Mouse (Mus musculus) lung, postnatal 36 days (tissue): ENCODE measurements around the gene Kcnk6.
"Not testable (repeated sequence)": the region's sequence is repeated elsewhere in the genome, so short reads cannot be mapped to it uniquely, and the experiment has no call there.

Source experiments
- DNase-seq: peaks from one replicate; pipeline ENCODE4 v3.0.0; 2022; ENCODE audit warnings: mixed read lengths

Gene Kcnk6

DNA sequence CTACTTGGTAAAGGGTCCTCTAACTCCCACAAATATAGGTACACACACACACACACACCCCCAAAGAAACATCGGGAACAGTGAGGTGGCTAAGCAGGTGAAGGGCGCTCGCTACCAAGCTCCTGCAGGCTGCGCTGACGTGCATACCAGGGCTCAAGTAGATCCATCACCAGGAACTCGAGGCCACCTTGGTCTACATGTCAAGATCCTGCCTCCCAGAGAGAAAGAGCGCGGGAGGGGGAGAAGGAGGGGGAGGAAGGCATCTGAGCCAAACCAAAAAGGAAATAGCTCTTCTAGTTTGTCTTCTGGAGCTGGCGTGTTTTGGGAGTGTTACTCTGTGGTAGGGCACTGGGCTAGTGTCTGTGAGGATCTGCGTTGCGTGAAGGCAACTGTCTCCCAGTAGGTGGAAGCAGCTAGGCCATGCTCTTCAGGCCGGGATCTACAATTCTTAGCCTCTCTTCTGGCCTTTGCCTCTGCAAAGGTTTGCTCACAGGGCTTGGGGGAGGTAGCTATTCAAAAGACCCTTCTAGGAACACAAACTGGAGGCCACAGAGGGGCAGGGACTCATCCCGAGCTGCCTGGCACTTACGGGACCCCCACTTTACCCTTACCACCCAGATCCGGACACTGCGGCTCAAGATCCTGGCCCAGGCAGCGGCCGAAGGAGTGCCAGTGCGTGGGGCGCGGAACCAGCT lies 14.5 kb upstream of the Kcnk6 start:
- no peak for DNase-seq

- DNase-seq, result peak; percentile 39
Observed at GRCm38 (mm10) chr7:29246015-29246414, 13.7 kb upstream of the Kcnk6 start.

DNA sequence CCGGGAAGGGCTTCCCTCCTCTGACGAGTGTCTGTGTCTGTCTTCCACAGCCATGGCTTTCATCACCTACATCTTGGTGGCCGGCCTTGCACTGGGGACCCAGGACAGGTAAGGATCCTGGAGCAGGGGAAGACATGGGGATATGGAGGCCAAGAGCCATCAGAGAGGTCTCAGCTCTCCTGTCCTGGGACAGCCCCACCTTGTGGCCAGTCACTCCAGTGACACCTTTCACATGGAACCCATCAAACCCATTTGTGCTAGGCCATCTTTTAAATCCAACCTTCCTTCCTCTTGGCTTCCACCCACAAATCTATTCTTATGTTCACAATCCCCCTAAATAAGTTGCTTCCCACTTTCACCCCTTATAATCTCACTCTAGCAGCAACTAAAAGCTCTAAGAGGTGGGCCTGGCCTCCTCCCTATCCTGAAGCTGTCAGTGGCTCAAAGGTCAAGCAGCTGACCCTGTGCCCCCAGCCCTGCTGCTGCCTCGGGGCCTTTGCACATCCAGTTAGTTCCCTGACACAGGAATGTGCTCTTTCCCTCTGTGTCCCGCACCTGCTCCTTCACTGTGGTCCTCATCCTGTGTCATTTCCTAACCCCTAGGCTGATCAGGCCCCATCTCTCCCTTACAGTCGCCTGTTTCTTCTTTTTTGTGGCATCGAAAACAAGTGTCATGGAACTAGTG lies 12.6 kb upstream of the Kcnk6 start:
- peak; percentile 49 for DNase-seq

DNA sequence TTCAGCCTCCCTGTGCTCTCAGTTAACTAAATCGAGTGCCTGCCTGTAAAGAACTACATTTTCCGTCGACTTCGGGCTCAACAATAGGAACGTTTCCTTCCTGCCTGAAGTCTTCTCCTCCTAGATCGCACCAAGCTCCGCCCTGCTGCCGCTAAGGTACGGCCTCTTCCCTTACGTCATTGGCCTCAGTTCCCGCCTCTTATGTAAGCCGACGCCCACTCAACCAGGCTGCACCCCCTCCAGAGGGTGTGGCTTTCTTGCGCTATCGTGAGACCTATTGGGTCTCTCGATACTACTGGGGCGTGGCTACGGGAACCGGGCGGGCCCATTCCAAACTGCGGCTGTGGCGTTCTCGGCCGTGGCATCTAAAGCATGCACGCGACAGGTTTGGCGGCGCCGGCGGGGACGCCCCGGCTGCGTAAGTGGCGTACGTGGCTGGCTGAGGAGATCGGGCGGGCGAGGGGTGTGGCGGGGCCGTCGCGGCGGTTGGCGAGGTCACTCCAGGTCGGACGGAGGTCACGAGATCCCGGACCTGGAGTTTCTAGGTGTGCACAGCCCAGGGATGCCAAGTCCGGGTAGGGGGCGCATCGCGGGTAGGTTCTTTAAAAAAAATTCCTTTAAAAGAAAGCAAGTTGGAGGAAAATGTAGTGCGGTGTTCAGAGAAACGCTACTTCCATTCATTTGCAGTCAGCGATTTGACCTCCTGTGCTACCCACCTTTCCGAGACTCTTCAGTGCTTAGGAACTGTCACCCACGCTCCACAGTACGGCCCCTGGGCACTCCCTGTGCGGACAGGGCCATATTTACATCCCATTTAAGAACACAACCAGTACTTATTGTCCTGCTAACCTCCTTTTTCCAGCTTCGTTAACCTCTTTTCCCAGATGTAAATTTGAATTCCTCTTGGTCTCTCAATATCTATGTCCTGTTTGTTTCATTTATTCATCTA lies 6.0 kb upstream of the Kcnk6 start, which contains the start of gene Yif1b:
Gene Yif1b, plus strand, starts transcription at position 311 of the 949 bp plus-strand sequence.
- peak; percentile 99 for DNase-seq

DNA sequence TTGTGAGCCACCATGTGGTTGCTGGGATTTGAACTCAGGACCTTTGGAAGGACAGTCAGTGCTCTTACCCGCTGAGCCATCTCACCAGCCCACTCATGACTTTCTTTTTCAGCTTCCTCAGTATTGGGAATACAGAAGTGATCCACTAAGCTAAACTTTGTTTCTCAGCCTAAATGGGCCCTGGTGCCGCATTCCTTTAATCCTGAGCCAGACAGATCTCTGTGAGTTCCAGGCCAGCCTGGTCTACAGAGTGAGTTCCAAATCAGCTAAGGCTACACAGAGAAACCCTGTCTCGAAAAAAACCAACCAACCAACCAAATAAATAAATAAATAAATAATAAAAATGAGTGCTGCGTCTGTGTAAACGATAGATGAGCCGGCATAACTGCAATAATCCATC lies 5.3 kb upstream of the Kcnk6 start:
- not testable (repeated sequence) for DNase-seq

DNA sequence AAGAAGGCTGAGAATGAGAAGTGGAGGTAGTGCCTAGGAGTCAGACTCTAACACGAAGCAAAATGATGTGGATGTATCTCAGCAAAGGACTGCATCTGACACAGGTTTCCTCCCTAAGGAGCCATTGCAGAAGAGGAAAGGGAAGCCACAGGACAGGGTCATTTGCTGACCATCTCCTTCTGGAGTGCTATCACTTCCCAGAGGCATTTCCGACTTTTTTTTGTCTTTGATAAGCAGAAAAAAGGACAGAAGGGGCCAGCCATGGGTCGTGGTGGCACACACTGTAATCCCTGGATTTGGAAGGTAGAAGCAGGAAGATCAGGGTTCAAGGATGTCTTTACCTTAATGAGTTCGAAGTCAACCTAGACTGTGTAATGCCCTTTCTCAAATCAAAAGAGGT lies 4.3 kb upstream of the Kcnk6 start:
- DNase-seq, result no peak

DNA sequence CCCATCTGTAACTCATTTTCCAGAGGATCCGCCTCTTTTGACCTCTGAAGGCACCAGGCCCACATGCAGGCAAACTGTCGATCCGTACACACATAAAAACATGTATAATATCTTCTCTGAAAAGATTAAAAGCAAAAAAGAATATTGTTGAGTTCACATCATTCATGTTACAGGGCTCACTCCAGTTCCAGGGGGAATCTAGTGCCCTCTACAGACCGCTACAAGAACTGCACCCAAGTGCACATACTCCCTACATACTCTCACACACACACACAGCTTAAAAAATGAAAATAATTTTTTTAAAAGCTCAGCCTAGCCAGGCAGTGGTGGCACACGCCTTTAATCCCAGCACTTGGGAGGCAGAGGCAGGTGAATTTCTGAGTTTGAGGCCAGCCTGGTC lies 2.3 kb upstream of the Kcnk6 start:
- DNase-seq, result no peak

DNA sequence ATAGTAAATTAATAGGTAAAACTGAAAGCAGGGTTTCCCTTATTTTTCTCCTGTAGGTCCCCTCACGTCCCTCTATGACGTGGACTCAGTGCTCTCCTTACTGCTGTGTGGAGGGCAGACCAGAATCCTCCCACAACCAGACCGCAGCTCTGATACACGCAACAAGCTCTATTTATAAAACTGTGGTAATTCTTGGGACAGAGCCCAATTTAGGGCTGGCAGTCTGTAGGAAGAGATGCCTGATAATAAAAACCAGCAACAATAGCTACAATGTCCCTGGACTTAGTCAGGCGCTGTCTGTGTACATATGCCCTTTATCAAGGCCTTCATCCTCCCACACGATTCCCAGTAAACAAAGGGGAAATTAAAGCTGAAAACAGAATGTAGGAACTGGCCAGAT lies 1.4 kb upstream of the Kcnk6 start:
- DNase-seq, result peak; percentile 81

DNA sequence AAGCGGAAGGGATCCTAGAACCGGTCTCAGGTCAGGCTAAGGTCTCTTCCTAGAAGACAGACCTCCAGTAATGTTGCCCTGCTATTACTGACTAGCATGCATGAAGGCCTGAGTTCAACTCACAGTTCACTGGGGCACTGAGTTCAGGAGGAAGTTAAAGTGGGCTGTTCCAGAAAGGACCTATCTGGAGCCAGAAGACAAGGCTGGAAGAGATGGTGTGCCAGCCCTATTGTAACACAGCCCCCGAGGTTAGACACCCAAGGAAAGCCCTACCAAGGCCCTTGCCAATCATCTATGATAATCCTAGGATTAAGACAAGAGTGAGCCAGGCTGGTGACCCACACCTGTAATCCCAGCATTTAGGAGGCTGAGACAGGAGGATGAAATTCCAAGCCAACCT lies 798 bp downstream of the Kcnk6 start:
- DNase-seq, result no peak

DNA sequence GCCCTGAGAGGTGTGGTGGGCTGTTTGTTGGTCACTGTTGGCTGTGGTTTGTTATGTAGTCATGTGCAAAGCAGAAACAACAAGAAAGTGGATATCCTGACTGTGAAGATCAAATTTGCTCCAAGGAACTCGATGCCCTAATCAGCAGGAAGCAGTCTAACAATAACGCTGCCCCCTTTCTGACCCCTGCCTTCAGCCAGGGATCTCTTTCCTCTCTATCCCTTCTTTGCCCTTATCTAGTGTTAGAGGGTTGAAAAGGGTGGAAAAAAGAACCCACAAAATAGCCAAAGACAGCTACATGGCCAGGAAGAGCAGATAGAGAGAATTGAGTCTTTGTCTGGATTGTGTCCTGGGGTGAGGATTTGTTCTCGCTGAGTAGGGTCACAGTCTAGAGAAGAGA lies 1.8 kb downstream of the Kcnk6 start:
- DNase-seq, result no peak

GRCm38 (mm10) chr7:29228202-29228601 lies 4.1 kb downstream of the Kcnk6 start:
- no peak for DNase-seq

DNA sequence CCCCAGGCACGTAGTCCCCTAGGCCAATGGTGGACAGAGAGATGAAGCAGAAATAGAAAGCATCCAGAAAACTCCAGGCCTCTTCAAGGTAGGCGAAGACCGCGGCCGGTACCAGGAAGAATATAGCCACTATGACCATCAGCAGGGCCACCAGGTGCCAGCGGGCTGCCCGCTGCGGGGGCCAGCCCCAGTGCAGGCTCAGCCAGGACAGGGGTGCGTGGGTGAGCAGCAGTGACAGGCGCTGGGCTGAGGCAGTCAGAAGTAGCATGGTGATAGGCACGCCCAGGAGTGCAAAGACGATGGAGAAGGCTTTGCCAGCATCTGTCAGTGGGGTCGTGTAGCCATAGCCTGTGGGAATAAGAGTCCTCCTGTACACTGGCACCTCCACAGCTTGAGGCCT lies 6.8 kb downstream of the Kcnk6 start:
- no peak for DNase-seq

GRCm38 (mm10) chr7:29224756-29225394 lies 7.4 kb downstream of the Kcnk6 start:
- DNase-seq, result no peak

DNA sequence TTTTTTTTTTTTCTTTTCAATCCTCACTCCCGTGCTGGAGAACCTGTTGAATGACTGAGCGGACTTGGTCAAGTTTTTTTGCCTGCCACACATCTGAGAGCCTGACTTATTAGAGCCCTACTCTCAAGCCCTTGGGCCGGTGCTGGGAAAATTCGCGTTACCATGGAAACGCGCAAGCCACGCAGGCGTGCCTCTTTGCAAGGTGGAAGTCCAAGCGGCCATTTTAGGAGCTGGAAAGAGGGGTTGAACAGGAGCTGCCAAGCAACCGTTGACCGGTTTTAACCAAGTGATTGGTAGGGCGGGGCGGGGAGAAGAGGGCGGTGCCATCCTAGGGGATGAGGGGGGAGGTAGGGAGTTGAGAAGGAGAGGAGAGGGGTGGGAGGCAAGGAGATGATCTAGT lies 17.5 kb downstream of the Kcnk6 start:
- DNase-seq, result no peak

DNA sequence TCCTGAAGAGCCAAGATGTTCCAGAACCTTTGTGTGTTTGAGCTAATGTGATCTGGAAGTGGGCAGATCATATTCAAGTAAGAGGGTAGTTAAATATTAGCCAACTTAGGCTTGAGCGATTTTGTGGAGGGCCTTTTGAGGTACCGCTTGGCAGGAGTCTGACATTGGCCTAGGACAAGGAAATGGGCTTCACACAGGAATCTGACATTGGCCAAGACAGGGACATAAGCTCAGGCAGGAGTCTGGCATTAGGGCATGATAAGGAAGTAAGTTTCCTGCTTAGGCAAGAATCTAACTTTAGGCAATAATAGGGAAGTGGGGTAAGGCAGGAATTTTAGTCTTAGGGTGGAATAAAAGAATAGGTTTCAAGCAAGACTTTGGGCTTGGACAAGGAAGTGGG lies 18.1 kb downstream of the Kcnk6 start:
- no peak for DNase-seq

GRCm38 (mm10) chr7:29213675-29214082 lies 18.6 kb downstream of the Kcnk6 start, which contains the start of gene Catsperg1:
Catsperg1 (minus strand) TSS chr7:29214035.
- DNase-seq, result peak; percentile 30

GRCm38 (mm10) chr7:29212775-29213560 lies 19.3 kb downstream of the Kcnk6 start:
- not testable (repeated sequence) for DNase-seq

DNA sequence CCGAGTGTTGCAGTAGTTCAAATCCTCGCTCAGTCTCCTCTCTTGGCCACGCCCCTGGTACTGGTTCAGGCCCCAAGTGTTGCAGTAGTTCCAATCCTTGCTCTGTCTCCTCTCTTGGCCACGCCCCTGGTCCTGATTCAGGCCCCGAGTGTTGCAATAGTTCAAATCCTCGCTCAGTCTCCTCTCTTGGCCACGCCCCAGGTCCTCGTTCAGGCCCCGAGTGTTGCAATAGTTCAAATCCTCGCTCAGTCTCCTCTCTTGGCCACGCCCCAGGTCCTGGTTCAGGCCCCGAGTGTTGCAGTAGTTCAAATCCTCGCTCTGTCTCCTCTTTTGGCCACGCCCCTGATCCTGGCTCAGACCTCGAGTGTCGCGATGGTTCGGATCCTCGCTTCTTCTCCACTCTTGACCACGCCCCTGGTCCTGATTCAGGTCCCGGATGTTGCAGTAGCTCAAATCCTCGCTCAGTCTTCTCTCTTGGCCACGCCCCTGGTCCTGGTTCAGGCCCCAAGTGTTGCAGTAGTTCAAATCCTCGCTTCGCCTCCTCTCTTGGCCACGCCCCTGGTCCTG lies 20.0 kb downstream of the Kcnk6 start:
- no peak for DNase-seq

GRCm38 (mm10) chr7:29211415-29212198 lies 20.7 kb downstream of the Kcnk6 start:
- DNase-seq, result peak; percentile 95

- peak; percentile 76 for DNase-seq
Observed at GRCm38 (mm10) chr7:29211013-29211412, 21.3 kb downstream of the Kcnk6 start.

- DNase-seq, result no peak
Observed at GRCm38 (mm10) chr7:29202577-29202976, 29.7 kb downstream of the Kcnk6 start.
